Mouse (Mus musculus) testis, postnatal 14 days (tissue): Measurements from ENCODE around the gene Cmtm5.
"Not testable (repeated sequence)": the region's sequence is repeated elsewhere in the genome, so short reads cannot be mapped to it uniquely, and the experiment has no call there.

Experiments
- DNase-seq: peaks from one replicate; pipeline ENCODE4 v3.0.0; 2021; ENCODE audit warnings: low spot score

Gene Cmtm5

GRCm38 (mm10) chr14:54959197-54959596 is 23.1 kb downstream of the Cmtm5 start:
- no peak for DNase-seq

- DNase-seq: not testable (repeated sequence)
These were observed 24.0 kb downstream of the Cmtm5 start for GRCm38 (mm10) chr14:54959853-54960613.

DNA sequence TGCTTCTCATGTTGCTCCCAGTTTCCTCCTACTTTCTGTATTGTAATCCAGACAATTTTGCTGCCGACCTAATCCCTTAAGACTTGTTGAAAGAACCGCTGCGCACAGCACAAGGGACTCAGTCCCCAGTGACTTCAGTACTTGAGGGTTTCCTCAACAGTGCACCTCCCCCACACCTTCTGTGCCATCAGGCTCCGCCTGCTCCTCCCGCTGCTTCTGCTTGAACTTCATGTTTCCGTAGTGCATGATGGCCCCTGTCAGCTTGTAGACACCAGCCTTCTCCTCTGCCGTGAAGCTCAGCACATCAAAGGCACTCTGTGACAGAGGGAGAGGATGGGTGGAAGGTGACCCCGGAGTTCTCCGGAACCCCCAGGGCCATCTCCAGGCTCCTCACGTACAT is 24.7 kb downstream of the Cmtm5 start:
- DNase-seq: no peak

DNA sequence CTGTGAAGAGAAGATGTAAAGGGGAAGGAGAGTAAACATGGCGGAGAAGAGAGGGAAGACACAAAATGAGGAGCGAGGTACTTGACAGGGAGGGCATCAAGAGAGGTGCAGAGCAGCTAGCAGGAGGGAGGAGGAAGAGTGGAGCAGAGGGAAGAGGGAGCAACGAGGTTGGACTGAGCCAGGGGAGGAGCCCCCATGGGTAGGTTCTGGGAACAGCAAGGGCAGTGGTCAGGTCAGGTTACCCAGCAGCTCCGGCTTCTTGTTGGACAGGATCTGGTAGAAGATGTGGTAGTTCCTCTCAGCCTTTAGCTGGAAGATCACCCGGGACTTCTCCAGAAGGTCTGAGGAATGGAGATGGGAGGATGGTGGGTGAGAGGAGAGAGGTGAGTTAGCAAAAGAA is 25.4 kb downstream of the Cmtm5 start:
- no peak for DNase-seq

DNA sequence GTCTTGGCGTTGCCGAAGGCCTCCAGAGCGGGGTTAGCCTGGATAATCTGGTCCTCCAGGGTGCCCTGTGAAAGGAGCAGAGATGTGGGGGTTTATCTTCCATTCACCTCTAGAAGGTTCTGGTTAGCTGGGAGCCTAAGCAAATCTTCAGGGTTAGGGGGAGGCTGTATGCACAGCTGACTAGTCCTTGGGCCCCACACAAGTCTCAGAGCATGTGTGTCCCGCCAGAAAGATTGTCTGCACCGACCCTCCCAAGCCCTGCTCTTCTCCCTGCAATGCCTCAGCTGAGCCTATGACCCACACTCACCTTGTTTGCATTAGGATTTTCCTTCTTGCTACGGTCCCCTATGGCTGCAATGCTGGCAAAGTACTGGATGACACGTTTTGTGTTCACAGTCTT is 26.7 kb downstream of the Cmtm5 start:
- no peak for DNase-seq

GRCm38 (mm10) chr14:54963727-54964126 is 27.7 kb downstream of the Cmtm5 start:
- DNase-seq: no peak

GRCm38 (mm10) chr14:54965044-54965443 is 29.0 kb downstream of the Cmtm5 start:
- no peak for DNase-seq

DNA sequence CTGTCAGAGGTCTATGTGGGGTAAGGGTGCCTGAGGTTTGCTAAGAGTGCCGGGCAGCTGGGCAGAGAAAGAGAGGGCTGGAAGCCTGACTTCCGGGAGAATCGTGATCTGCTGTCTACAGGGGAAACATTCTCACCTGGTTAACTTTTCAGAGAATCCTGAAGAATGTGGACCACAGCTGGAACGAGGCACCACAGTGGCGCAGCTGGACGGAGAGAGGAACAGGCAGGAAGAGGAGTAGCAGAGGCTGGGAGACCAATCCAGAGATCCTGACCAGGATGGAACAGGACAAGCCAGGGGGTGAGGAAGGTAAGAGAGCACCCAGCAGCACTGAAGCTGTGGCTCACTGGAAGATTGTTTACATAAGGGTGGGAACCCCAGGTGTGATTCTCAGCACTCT is 29.6 kb downstream of the Cmtm5 start:
- no peak for DNase-seq

GRCm38 (mm10) chr14:54966320-54966977 is 30.4 kb downstream of the Cmtm5 start, which contains the start of gene Myh6:
Myh6 (minus strand) TSS chr14:54966927.
- DNase-seq: no peak

DNA sequence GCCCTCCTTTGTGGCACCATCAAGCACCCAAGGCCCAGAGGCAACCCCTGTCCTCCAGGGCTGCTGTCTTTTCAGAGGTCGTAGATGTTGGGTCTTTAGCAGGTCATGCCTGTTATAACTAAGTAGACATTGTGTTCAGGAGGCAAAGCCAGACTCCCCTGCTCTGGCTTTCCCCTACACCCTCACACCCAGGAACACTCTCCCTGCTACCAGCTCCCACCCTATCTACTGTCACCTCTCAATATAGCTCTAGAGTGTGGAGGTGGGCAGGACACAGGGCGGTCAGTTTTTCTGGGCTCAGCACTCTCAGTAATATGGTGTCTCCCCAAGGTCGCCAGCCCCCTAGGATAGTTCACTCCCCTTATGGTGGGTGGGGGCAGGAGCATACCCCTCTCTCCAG is 31.8 kb downstream of the Cmtm5 start:
- DNase-seq: no peak

- DNase-seq: no peak
These were observed 32.3 kb downstream of the Cmtm5 start for GRCm38 (mm10) chr14:54968344-54968743.

DNA sequence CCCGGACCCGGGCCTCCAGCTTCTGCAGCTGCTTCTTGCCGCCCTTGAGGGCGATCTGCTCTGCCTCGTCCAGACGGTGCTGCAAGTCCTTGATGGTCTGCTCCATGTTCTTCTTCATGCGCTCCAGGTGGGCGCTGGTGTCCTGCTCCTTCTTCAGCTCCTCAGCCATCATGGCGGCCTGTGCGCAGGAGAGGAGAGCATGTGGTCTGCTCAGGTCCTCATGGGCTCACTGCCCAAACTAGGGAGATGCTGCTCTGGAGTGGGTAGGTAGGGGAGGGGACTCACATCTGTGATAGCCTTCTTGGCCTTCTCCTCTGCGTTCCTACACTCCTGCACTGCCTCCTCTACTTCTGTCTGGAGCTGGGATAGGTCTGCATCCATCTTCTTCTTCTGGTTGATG is 36.7 kb downstream of the Cmtm5 start:
- DNase-seq: not testable (repeated sequence)

- no peak for DNase-seq
These were observed 38.2 kb downstream of the Cmtm5 start for GRCm38 (mm10) chr14:54974068-54974791.

GRCm38 (mm10) chr14:54976633-54977032 is 40.6 kb downstream of the Cmtm5 start, which contains the start of gene Gm17428:
Gm17428 (plus strand) TSS chr14:54976933.
- DNase-seq: no peak

GRCm38 (mm10) chr14:54978664-54979063 is 42.6 kb downstream of the Cmtm5 start:
- DNase-seq: no peak

DNA sequence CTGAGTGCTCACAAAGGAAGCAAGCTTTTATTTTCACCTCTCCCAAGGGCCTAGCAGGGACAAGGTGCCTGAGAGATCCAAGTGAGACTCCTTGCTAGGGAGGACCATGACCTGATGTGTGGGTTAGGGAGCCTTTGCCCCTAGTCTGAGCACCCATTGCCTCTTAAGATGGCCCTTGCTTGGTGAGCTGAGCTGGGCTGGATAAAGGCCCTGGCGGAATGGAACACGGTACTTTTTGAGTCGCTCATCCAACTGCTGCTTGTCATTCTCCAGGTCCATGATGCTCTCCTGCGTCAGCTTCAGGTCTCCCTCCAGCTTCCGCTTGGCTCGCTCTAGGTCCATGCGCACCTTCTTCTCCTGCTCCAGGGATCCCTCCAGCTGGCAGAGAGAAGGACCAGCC is 45.9 kb downstream of the Cmtm5 start:
- no peak for DNase-seq

GRCm38 (mm10) chr14:54988350-54988874 is 52.4 kb downstream of the Cmtm5 start:
- not testable (repeated sequence) for DNase-seq
